Mouse (Mus musculus) gastrocnemius, adult 18-20 months (tissue): Measurements from ENCODE around the gene Fyb. TPM values are rescaled to one million over a fixed set of nuclear protein-coding genes. Genes with fewer than 3 reads are reported as not detected.
A peak's percentile ranks its signal among the peaks of the same experiment; 100 is the strongest.

Experiments used
- DNase-seq: peaks from one replicate; pipeline ENCODE4 v3.0.0; 2021; ENCODE audit warnings: low spot score
- total RNA-seq, 2 experiments: library from RNA; stranded (reverse); gene quantifications; 2 replicates each; pipeline ENCODE4 v1.2.3; 2021

Gene Fyb
- total RNA-seq, 2 experiments from 2014 or later: 0.48 to 1.3 TPM

- no peak for DNase-seq
Measured at GRCm38 (mm10) chr15:6598626-6599025, 76.0 kb downstream of the Fyb start.

GRCm38 (mm10) chr15:6600314-6600713, 77.7 kb downstream of the Fyb start:
- DNase-seq: no peak

GRCm38 (mm10) chr15:6601330-6601729, 78.7 kb downstream of the Fyb start:
- DNase-seq: no peak

GRCm38 (mm10) chr15:6602003-6602402, 79.3 kb downstream of the Fyb start:
- DNase-seq: no peak

DNA sequence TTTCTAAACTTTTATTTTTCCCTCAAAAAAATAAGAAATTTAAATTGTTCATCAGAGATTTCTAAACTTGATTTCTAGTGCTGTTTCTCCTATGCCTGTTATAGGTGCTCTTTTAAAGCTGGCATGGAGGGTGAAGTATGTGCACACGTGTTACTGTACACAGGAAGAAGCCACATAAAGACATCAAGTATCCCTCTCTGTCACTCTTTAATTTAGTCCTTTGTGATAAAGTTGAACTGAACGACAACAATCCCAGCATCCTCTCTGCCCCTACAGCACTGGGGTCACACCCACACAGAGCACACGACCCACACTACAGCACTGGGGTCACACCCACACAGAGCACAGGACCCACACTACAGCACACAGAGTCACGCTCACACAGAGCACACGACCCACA, 88.0 kb downstream of the Fyb start:
- no peak for DNase-seq

GRCm38 (mm10) chr15:6612835-6613234, 90.2 kb downstream of the Fyb start:
- no peak for DNase-seq

DNA sequence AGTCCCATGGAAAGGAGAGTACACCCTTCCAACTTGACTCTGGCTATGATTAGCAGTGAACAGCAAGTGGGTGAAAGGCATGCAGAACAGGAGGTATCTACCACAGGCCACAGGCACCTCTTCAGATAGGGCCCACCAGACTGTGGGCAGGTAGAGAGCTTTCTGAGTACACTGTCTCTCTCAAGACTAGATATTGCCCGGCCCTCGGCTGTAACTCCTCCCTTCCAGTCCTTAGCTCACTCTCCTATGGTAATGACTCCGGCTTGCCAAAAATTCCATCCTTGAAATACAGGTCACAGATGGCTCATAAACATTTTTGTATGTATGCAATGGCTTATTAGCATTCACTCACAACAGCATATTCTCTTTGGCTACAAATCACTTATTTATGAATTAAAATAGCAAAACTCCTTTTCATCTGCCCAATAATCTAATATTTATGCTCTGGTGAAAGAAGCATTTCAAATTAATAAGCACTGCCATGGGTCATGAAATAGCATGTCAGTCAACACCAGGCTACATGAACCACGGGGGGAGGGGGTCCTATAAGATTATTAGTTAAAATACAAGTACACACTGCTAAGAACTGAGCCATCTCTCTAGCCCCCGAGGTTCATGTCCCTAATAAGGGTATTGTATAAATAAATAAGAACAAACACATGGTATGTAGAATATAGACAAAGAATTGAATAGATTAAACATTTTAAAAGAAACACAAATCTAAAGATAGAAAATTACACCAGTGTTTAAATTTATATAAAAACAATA, 93.9 kb downstream of the Fyb start:
- DNase-seq: no peak

DNA sequence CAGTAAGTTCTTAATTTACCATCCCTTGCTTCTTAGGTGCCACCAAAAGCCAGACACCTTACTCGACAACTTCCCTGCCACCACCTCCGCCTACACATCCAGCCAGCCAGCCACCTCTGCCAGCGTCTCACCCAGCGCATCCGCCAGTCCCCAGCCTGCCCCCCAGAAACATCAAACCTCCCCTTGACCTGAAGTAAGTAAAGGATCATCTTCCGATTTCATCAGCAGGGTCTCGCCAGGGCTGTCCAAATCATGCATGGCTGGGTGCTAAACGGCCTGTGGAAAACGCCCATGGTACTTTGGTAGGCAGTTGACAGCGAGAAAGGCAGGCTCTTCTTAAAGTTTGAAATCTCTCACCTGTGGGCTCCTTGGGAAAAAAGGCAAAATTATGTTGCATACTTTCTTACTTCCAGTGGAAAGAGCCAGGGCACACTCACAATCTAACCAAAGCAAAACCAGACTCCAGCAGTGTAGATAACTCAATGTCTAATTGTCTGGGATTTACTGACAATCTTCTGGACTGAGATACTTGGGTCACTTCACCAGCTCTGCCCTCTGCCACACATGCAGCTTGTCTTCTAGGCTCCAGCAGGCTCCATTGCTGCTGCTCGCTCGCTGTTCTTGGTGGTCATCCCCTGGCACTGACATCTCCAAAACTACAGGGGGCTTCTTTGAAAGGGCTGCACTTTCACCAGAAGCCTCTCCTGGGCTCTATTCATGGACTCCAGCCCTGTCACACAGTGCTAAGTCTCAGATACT, 97.1 kb downstream of the Fyb start:
- no peak for DNase-seq

DNA sequence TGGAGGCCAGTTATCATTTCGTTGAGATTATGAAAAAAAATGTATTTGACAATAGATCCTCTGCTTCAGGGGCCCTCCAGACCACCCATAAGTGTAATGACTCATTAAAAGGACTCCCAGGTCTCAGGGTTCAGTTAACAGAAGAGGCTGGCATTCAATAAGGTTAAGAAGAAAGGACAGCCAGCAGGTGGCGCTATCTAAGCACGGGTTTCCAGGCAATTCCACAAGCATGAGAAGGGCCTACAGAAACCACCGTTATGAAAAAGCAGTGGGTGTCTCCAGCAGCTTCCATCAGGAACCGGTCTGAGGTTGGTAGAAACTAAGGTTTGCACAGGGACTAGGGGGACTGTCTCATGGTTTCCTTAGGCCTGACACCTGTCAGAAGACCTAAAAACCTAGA, 99.9 kb downstream of the Fyb start:
- DNase-seq: peak; percentile 65

- DNase-seq: no peak
Measured at GRCm38 (mm10) chr15:6623529-6624228, 101.0 kb downstream of the Fyb start.

GRCm38 (mm10) chr15:6624365-6625182, 101.9 kb downstream of the Fyb start:
- no peak for DNase-seq

DNA sequence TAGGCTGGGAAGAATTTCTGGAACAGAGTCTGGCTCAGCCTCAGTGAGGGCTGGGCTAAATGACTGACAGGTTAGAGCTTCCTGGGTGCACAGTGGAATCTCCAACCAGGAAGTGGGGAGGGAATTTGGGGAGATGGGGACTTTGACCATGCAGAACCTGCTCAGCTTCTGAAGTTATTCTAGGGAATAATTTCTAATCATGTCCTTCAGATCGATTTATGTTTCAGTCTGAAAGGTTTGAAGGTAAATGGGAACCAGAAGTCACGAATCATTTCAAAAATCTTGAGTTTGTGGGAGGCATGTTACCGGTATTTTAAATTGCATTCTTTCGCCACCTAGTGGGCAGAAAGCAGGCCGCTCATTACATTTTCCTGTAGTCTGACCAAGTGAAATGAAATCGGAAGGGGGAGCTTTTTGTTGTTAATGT, 103.0 kb downstream of the Fyb start:
- DNase-seq: peak; percentile 33

DNA sequence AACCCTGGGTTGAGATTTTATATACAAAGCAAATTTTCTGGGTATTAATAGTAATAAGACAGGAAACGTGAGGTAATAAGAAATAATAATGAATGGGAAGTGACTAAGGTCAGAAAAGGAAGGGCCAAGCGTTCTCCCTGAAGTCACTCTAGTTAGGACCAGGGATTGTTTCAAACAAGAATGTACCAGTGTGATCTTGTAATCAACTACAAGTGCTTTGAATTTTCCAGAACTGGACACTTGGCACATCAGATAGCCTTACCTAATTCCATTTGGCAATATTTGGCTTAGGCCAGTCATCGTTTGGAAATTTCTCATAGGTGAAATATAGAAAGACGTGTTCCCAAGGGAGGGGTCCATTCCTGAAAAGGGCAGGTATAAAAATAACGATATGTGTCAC, 103.5 kb downstream of the Fyb start:
- no peak for DNase-seq

GRCm38 (mm10) chr15:6628431-6629077, 105.9 kb downstream of the Fyb start:
- no peak for DNase-seq

- DNase-seq: no peak
Measured at GRCm38 (mm10) chr15:6629174-6629573, 106.5 kb downstream of the Fyb start.

DNA sequence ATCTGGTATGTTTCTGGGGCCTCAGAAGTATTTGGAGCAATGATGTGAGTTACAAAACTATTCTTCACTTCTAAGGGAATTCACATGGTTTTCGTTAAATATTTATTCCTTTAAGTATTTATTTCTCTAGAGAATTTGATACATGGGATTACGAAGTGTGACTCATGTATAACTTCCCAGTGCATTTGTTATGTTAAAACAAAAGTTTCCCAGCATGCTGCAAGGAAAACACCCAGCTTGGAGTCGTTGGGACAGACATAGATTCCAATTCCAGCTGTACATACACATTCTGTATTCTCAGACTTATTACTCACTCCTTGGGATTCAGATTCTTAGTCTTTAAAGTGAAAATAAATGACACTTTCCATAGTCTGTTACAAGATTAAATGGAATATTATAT, 112.8 kb downstream of the Fyb start:
- DNase-seq: no peak

GRCm38 (mm10) chr15:6642223-6642622, 119.6 kb downstream of the Fyb start:
- no peak for DNase-seq

- no peak for DNase-seq
Measured at GRCm38 (mm10) chr15:6645498-6645897, 122.8 kb downstream of the Fyb start.

- DNase-seq: no peak
Measured at GRCm38 (mm10) chr15:6647066-6647465, 124.4 kb downstream of the Fyb start.

DNA sequence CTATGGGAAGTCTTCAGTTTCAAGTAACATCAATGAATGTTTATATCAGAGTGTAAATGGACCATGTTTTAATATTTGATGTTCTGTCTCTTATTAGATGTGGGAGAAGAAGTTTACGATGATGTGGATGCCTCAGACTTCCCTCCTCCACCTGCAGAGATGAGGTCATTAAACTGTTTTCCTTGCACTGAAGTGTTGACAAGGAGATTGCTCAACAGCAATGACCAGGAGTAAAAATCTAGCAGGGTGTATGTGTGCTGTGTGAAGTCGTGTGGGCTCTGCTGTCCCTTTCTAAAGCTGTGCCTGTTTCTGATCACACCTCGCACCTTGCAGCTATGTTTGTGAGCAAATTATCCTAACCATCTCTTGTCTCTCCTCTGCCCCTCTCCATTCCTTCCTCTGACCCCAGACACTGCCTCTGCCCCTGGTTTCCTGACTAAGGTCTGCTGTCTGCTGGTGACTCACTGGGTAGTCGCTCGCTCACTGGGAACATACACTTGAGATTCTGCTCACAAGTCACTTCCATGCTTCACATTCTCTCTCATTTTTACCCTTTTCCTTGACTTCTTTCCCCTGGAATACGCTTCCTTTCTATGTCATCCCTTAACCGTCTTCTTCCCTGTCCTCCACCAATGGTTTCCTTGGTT, 126.2 kb downstream of the Fyb start:
- DNase-seq: no peak
